Mouse (Mus musculus): ENCODE measurements at regions not wholly inside any gene's neighbourhood (a gene's known extent, or its start where the extent isn't known, plus 50 kb on each side); places are given as distances from the start of the nearest gene placed in this dataset.

GRCm38 (mm10) chr12:39927902-39928301 lies 109.9 kb downstream of the Arl4a start:
- TF ChIP-seq POLR2A (IDR thresholded peaks at IDR 0.05; ENCODE audit: insufficient read length, low read depth) (no peak), CEBPB (IDR thresholded peaks at IDR 0.05; ENCODE audit: insufficient read depth, poor library complexity, severe bottlenecking) (no peak)
